Mouse (Mus musculus): Measurements from ENCODE around the gene Ube3b. TPM values are rescaled to one million over a fixed set of nuclear protein-coding genes. Genes with fewer than 3 reads are reported as not detected.

Ube3b gene
- polyA plus RNA-seq, 1 experiment from 2014 or later = 29.7 TPM

DNA sequence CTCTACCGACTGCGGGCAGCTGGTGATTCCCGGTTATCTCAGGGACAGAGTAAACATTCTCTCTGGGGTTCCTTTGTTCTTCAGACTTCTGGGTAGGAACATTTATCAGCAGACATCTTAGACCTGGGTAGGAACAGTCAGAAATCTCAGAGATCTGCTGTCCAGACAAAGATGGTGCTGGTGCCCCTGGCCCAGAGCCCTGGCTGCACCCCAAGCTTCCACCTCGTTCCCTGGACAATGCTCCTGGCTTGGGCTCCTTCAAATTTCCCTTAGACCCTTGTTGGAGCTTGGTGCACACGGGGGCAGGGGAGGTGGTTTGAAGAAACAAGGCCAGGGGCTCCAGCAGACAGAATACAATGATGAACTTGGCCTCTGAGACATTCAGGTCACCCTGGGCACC is 42.2 kb downstream of the Ube3b start:
- DNase-seq (ENCODE audit: low spot score) = no peak

DNA sequence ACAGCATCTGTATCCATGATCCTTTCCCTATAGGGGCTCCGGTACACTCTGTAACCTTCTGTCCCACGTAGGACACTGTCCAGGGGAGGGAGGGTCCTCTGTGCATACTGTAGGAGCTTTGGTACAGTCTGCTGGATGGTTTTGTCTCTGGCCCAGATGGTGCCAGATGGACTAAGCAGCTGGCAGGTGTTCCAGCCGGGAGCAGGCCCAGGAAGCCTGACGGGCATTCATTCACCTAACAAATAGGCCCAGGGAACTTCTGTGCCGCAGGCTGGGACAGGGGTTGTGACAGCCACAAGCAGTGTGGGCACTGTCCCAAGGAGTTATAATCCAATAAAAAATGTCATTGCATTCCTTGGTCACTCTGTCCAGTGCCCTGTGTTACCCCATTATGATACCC is 43.6 kb downstream of the Ube3b start:
- no peak for DNase-seq (ENCODE audit: low spot score)

GRCm38 (mm10) chr5:114426732-114427131 is 46.3 kb downstream of the Ube3b start:
- no peak for DNase-seq (ENCODE audit: low spot score)

DNA sequence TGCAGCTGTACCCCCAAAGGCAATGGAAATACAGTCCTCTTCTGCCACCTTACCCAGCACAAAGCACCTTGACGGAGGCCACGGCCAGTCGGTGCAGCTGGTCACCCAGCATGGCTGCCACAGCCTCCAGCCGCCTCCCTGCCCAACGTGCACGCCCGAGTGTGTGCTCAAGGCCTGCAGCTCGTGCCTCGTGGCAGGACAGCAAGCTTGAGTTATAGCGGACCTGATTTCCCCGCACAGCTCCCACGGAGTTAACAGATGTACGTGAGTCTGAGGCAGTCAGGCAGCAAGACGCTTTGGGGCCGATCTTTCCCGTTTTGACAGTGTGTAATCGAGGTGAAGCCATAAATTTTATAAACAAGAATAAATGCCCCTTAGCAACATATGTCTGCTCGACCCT is 48.2 kb downstream of the Ube3b start:
- DNase-seq (ENCODE audit: low spot score) = no peak

DNA sequence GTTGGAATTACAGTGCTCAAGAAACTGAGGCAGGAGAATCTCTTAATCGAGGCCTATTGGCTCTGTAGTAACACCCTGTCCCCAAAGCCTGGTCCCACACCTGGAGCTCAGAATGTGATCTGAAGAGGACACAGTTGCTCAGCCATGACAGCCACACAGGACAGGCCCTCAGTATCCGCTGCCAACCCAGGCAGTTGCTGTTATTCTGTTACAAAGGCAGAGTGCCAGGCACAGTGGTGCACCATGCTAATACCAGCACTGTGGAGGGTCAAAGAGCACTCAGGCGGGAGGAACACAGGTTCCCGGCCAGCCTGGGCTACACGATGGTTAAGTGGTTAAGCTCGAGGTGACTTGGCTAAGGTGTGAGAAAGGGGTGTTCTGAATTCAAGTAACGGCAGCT is 49.4 kb downstream of the Ube3b start:
- no peak for DNase-seq (ENCODE audit: low spot score)

GRCm38 (mm10) chr5:114434359-114434758 is 54.0 kb downstream of the Ube3b start:
- no peak for DNase-seq (ENCODE audit: low spot score)

DNA sequence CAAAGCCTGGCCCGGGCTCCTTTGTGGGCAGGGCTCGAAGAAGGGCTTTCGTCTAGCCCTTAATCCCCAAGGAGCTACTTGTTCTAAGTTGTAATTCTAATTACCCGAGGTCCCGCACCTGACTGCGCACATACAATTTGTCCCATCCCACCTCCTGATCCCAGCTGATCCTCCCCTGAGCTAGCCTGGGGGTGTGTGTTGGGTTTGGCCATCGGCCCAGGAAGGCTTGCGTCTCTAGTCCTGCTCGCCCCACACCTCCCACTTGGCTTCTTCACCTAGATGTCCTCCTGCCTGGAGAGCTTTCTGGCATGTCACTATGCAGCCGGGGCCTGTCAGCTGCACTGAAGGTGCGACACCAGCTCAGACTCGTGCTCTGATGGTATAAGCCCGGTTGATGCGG is 55.2 kb downstream of the Ube3b start:
- no peak for DNase-seq (ENCODE audit: low spot score)

DNA sequence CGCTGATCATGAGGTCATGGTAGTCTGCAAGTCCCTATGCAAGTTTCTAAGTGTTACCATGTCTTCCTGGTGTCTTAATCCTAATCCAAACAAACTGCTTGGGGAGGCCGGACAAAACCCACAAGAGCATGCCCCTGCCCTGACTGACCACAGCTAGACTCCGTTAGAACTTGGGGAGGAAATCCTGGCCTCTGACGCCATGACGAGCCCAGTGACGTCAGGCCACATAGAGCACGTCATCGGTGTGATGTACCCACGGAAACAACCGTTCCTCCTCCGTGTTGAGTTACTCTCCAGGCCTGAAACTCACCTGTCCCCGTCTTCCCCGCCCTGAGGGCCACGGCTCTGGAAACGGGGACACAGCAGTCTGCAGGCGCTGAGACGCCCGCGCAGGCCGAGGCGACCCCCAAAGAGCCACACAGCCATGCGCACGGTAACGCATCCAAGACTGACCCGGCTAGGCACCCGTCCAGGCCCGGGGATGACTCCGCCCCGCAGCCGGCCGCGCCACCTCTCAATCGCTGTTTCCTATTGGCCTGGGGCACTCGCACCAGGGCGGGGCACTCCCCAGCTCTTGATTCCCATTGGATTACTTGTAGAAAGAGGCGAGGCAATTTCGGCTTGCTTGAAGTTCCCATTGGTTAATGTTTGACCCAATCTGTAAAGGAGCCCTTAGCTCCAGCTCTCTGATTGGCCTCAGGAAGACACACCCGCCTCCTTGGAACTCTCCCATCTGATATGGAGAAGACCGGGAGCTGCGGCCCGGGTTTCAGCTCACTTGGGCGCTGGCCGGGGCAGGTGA is 63.4 kb downstream of the Ube3b start, which contains the start of the genes Mmab and Mvk:
Mmab (minus strand) TSS at position 495 of the 802 bp plus-strand sequence.
Mvk (plus strand) TSS at position 704 of the 802 bp plus-strand sequence.
- peak; percentile 97 for DNase-seq (ENCODE audit: low spot score)

- no peak for DNase-seq (ENCODE audit: low spot score)
These were observed 63.9 kb downstream of the Ube3b start for GRCm38 (mm10) chr5:114444368-114444692.

- DNase-seq (ENCODE audit: low spot score) = no peak
These were observed 68.6 kb downstream of the Ube3b start for GRCm38 (mm10) chr5:114449011-114449410.

DNA sequence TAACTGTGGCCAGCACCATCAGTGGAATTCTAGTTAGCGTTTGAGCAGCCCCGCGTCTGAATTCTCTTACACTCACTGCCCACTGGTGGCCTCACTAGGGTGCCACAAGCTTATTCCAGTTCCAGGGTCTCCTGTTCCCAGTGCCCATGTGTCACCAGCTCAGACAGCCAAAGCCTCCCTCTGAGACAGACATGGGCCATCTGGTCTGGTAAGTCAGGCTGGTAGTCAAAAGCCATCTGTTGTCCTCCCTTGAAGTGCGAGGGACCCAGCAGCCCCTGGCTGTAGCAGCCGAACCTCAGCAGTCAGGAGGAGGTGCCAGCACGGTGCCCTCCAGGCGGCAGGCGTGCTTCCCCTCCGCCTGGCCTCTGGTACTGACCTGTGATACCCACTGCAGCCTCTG is 75.9 kb downstream of the Ube3b start:
- DNase-seq (ENCODE audit: low spot score) = no peak

DNA sequence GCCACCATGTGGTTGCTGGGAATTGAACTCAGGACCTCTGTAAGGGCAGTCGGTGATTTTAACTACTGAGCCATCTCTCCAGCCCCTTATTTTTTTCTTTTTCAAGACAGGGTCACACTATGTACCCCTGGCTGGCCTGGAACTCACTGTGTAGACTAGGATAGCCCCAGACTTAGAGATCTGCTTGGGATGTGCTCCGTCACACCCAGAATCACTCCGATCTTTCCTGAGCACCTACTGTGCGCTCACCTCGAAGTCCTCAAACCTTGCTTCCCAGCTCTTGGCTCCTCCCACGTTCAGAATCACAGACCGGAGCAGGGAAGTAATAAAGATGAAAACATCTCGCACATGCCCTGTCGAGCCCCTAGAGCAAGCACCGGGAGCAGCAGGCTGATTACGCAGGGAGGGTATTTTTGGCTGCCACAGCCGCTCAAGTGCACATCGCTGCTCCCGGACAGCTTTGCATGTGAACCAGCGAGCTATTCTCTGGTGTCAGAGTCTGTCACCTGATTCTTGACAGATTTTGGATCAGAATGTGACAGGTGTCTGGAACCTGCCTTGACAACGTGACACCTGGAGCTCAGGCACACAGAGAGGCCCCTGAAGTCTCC is 76.7 kb downstream of the Ube3b start:
- DNase-seq (ENCODE audit: low spot score) = no peak

GRCm38 (mm10) chr5:114461238-114461637 is 80.8 kb downstream of the Ube3b start:
- DNase-seq (ENCODE audit: low spot score) = peak; percentile 82

GRCm38 (mm10) chr5:114462067-114463040 is 81.9 kb downstream of the Ube3b start:
- DNase-seq (ENCODE audit: low spot score) = no peak

GRCm38 (mm10) chr5:114464561-114464960 is 84.2 kb downstream of the Ube3b start:
- no peak for DNase-seq (ENCODE audit: low spot score)

GRCm38 (mm10) chr5:114465641-114466040 is 85.2 kb downstream of the Ube3b start:
- DNase-seq (ENCODE audit: low spot score) = peak; percentile 49

DNA sequence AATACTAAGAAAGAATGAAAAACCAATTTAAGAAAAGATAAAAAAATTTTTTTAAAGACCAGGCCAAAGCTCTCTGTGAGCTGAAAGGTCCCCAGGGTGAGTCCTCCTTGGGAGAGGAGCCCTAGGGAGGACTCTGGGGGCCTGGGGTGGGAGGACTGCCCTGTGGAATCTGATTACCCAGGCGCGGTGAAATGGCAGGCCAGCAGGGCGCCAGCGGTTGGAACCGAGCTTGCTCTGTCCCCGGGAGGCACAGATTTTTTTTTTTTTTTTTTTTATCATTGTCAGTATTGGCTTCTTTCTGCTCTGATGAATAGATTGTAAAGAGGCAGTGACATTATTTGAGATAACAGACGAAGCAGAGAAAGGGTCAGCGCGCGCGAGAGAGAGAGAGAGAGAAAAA is 86.6 kb downstream of the Ube3b start:
- DNase-seq (ENCODE audit: low spot score) = no peak

GRCm38 (mm10) chr5:114467430-114467829 is 87.0 kb downstream of the Ube3b start:
- no peak for DNase-seq (ENCODE audit: low spot score)

DNA sequence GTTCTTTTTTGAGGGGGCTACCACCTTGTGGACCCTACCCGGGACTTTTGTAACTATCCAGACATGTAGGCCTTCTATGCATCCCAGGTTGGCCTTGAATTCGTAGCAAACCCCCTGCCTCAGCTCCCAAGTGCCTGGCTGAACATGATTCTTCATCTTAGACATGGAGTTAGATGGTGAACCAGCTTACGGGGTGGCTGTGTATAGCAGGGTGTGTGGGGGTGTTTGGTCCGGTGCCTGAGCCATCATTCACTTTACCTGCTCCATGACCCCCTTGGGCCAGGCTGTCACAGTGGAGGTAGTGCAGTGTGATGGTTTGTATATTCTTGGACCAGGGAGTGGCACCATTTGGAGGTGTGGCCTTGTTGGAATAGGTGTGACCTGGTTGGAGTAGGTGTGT is 87.6 kb downstream of the Ube3b start:
- DNase-seq (ENCODE audit: low spot score) = no peak

DNA sequence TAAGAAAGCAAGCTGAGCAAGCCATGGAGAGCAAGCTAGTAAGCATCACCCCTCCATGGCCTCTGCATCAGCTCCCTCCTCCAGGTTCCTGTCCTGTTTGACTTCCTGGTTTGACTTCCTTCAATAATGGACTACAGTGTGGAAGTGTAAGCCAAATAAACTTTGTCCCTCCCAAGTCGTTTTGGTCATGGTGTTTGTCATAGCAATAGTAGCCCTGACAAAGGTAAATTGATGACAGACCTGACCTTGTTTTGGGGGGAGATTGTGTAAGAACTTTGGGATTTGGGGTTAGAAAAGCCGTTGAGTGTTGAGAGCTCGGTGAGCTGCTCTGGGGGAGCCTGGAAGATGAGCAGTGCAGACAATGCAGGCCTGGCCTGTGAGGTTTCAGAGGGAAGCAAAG is 90.0 kb downstream of the Ube3b start:
- no peak for DNase-seq (ENCODE audit: low spot score)

Measured in thymus, postnatal 0 days (tissue).